Mouse (Mus musculus): ENCODE data around the gene Mypn.

DNA sequence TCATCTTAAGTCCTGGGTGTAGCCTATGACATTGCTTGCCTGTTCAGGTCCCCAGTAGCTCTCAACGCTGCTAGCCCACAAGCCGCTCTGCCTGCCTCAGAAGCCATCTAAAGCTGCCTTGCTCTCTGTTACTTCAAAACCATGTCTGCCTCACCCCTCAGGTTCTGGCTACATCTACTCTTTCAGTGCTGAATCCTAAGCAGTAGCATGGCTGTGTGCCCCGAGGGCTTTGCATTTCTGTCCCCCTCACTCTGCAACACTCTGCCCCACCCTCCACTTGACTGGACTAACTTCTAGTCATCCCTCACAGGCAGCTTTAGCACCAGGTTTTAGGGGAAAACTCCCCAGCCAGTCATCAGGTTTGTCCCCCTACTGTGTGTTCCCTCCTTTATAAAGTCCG, 19.3 kb downstream of the Mypn start:
- TF ChIP-seq CTCF (IDR thresholded peaks at IDR 0.05; ENCODE audit: insufficient read depth, low read length) (no peak), POLR2A (IDR thresholded peaks at IDR 0.05; ENCODE audit: borderline replicate concordance, extremely low read depth, low read depth, low read length) (no peak)

Data from lung, adult 2 months (tissue).